Mouse (Mus musculus): ENCODE measurements at regions not wholly inside any gene's neighbourhood (a gene's known extent, or its start where the extent isn't known, plus 50 kb on each side); places are given as distances from the start of the nearest gene placed in this dataset.

DNA sequence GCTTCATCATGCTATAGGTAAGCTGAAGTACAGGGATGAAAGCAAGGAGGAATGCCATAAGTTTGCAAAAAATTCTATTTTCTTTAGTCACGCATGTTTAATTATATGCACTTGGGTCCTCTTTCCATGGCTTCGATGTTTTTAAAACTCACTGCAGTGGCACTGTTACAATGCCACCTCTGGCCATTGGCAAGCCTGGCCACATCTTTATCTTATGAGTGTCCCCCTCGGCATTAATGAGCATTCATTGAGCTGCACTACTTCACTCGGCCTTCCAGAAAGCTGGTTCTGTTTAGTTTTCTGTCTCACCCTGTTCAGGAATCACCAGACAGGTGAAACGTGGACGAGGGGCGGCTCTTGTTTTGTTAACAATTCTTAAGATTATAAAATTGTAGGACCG is 79.7 kb upstream of the Dnajc24 start:
- TF ChIP-seq POLR2AphosphoS5 (IDR thresholded peaks at IDR 0.05; ENCODE audit: insufficient replicate concordance, low read depth, low read length), result no peak
- TF ChIP-seq CTCF (IDR thresholded peaks at IDR 0.05; ENCODE audit: low read depth, low read length), result no peak
- no peak for TF ChIP-seq GATA1 (IDR thresholded peaks at IDR 0.05; ENCODE audit: borderline replicate concordance, low read length)
- TF ChIP-seq TAL1 (conservative IDR thresholded peaks at IDR 0.05; ENCODE audit: low read depth, low read length), result no peak
- TF ChIP-seq GATA2 (IDR thresholded peaks at IDR 0.05; ENCODE audit: borderline replicate concordance, low read depth, low read length), result no peak
